Mouse (Mus musculus) embryonic facial prominence, embryonic 12.5 days (tissue): Measurements from ENCODE around the gene Dok7. TPM values are rescaled to one million over a fixed set of nuclear protein-coding genes. Genes with fewer than 3 reads are reported as not detected.

ENCODE experiments used
- ATAC-seq: fragments of 200-750 bp; cut with Nextera tagmentation; 2 replicates; pipeline ENCODE4 v1.8.0; 2017; ENCODE audit not compliant: insufficient number of reproducible peaks, insufficient read depth, low FRiP score, low TSS enrichment
- H3K27ac ChIP-seq: fragments of 300-500 bp; sonication (generic); 2 replicates; pipeline ENCODE4 v1.5.1; 2016; ENCODE audit warnings: mild to moderate bottlenecking
- H3K27me3 ChIP-seq: fragments of 300-500 bp; sonication (generic); 2 replicates; pipeline ENCODE4 v1.6.1; 2016; ENCODE audit warnings: mild to moderate bottlenecking, moderate library complexity
- H3K36me3 ChIP-seq: fragments of 300-500 bp; sonication (generic); 2 replicates; pipeline ENCODE4 v1.6.1; 2016; ENCODE audit warnings: mild to moderate bottlenecking
- H3K4me1 ChIP-seq: fragments of 300-500 bp; sonication (generic); 2 replicates; pipeline ENCODE4 v1.6.1; 2016
- H3K4me2 ChIP-seq: fragments of 300-500 bp; sonication (generic); replicated peaks from 2 replicates; pipeline ENCODE4 v1.6.1; 2016; ENCODE audit warnings: mild to moderate bottlenecking, moderate library complexity
- H3K4me3 ChIP-seq: fragments of 300-500 bp; sonication (generic); 2 replicates; pipeline ENCODE4 v1.5.1; 2016; ENCODE audit warnings: mild to moderate bottlenecking
- H3K9ac ChIP-seq: fragments of 300-500 bp; sonication (generic); 2 replicates; pipeline ENCODE4 v1.6.1; 2016; ENCODE audit warnings: mild to moderate bottlenecking, moderate library complexity
- H3K9me3 ChIP-seq: fragments of 300-500 bp; sonication (generic); 2 replicates; pipeline ENCODE4 v1.6.1; 2016; ENCODE audit warnings: mild to moderate bottlenecking, moderate library complexity
- WGBS: fragments of 180-500 bp; shearing (Covaris S2); methylation state at CpG from one replicate; pipeline ENCODE4 v1.1.7; 2016; 5-methylcytosine and 5-hydroxymethylcytosine counted together
- polyA plus RNA-seq: library from polyadenylated mRNA; unstranded; fragments of >200 nt; fragmentation: Nextera tagmentation; extraction: Ambion mirVana; gene quantifications from 2 replicates; pipeline ENCODE4 v1.2.1, GENCODE M21; 2016

Dok7 gene
- polyA plus RNA-seq, 1 experiment from 2014 or later, result 2.0 TPM

DNA sequence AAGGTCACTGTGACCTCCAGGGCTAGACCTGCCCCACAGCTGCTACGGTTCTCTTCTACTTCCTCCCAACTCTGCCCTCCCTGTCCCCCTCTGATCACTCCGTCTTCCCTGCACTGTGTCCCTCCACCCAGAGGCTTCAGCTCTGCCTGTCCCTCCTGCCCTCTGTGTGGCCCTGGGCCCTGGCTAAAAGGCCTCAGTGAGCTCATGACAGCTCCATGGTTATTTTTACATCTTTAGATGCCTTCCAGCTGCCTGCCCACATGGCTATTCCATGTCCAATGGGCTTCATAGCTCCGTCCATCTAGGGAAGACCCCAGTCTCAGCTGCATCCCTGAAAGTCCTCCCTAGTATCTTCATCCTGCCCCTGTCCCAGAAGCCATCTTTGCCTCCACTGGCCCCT is 3.5 kb downstream of the Dok7 start:
- no peaks in the 10 kb centered on the region for H3K9me3 ChIP-seq
- no peak overlapping the region for H3K27ac ChIP-seq
- H3K4me2 ChIP-seq, result no peak overlapping the region
- no peak overlapping the region for H3K4me3 ChIP-seq
- H3K9ac ChIP-seq, result no peak overlapping the region
- peaks cover 45% of the 10 kb centered on the region for H3K27me3 ChIP-seq
- peaks cover 14% of the 10 kb centered on the region for H3K4me1 ChIP-seq
- no peak for ATAC-seq
- WGBS, result 69% methylated on average over 3 of the region's 3 CpGs
- no peaks in the 10 kb centered on the region for H3K36me3 ChIP-seq

GRCm38 (mm10) chr5:35069841-35070240 is 13.3 kb downstream of the Dok7 start:
- ATAC-seq, result no peak
- Histone ChIP-seq H3K4me2 (no peak overlapping the region), H3K4me3 (no peak overlapping the region), H3K4me1 (no peaks in the 10 kb centered on the region), H3K36me3 (no peaks in the 10 kb centered on the region), H3K9me3 (no peaks in the 10 kb centered on the region), H3K27ac (no peak overlapping the region), H3K27me3 (no peaks in the 10 kb centered on the region), H3K9ac (no peak overlapping the region)
- 86% methylated on average over 2 of the region's 2 CpGs for WGBS

- H3K36me3 ChIP-seq, result no peaks in the 10 kb centered on the region
- 87% methylated on average over 8 of the region's 8 CpGs for WGBS
- no peak overlapping the region for H3K9ac ChIP-seq
Measured at GRCm38 (mm10) chr5:35070314-35070713, 13.7 kb downstream of the Dok7 start.

DNA sequence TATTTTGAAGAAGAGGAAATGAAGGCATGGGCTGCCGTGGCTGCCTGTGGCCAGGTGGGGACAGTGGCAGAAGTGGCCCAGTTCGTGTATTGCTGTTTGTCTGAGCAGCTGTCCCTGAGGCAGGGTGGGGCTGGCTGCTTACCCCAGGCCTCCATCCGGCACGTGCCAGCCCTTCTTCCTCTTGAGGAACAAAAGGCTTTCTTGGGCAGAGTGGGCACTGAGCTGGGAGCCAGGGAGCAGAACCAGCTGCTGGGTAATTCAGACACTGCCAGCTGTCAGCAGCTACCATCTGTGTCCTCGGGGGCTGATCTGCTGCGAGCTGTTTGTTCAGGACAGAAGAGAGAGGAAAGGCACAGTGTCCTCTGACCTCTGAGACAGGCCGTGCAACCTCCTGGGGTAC is 14.4 kb downstream of the Dok7 start:
- no peak overlapping the region for H3K27ac ChIP-seq
- 61% methylated on average over 7 of the region's 7 CpGs for WGBS
- no peak overlapping the region for H3K4me2 ChIP-seq
- H3K4me3 ChIP-seq, result no peak overlapping the region
- ATAC-seq, result no peak
- H3K36me3 ChIP-seq, result no peaks in the 10 kb centered on the region
- H3K9me3 ChIP-seq, result no peaks in the 10 kb centered on the region
- no peaks in the 10 kb centered on the region for H3K27me3 ChIP-seq
- H3K9ac ChIP-seq, result no peak overlapping the region
- no peaks in the 10 kb centered on the region for H3K4me1 ChIP-seq

More at GRCm38 (mm10) chr5:35070314-35070713, 13.7 kb downstream of the Dok7 start:
- no peak for ATAC-seq
- Histone ChIP-seq H3K4me3 (no peak overlapping the region), H3K9me3 (no peaks in the 10 kb centered on the region), H3K27ac (no peak overlapping the region), H3K27me3 (no peaks in the 10 kb centered on the region), H3K4me1 (no peaks in the 10 kb centered on the region), H3K4me2 (no peak overlapping the region)

DNA sequence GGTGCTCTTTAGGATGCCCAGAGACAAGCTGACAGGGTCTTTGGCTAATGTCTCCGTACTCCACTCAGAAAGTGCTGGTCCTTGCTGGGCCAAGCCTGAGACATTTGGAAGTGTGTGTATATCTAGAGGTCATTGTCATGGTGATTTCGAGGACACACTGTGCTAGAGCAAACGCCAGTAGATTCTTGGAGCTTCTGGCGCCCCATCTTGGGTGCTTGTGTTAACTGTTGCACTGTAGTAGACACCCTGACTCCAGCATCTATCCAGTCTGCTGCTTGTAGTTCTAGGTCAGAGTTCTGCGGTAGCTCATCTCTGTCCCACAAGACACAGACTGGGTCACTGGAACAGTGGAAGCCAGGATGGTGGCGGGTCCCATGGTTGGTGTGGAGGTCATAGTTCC is 15.3 kb downstream of the Dok7 start:
- Histone ChIP-seq H3K27ac (no peak overlapping the region), H3K9me3 (no peaks in the 10 kb centered on the region), H3K4me1 (no peaks in the 10 kb centered on the region), H3K27me3 (no peaks in the 10 kb centered on the region), H3K9ac (no peak overlapping the region), H3K4me3 (no peak overlapping the region), H3K4me2 (no peak overlapping the region), H3K36me3 (no peaks in the 10 kb centered on the region)
- WGBS, result 89% methylated on average over 6 of the region's 6 CpGs
- ATAC-seq, result no peak

DNA sequence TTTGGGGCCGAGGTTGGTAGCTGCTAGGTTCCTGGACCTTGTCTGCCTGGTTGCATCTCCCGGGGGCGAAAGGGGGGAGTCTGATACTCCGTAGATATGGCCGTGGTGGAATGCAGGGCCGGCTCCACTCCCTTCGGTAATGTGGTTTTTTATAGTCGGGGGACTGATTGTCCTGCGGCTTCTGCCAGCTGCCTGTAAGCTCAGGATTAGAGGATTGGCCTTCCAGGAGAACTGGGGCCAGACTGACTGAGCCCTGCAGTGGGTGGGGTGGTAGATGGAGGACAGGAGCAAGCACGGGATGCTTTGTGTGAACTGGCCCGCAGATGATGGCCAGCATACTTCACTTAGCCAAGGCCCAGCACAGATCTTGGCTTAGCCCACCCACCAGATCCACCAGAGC is 16.7 kb downstream of the Dok7 start:
- no peak overlapping the region for H3K4me3 ChIP-seq
- H3K27me3 ChIP-seq, result peaks cover 9% of the 10 kb centered on the region
- 77% methylated on average over 11 of the region's 11 CpGs for WGBS
- H3K4me2 ChIP-seq, result no peak overlapping the region
- no peak overlapping the region for H3K27ac ChIP-seq
- no peak overlapping the region for H3K9ac ChIP-seq
- no peaks in the 10 kb centered on the region for H3K4me1 ChIP-seq
- ATAC-seq, result no peak
- no peaks in the 10 kb centered on the region for H3K9me3 ChIP-seq
- no peaks in the 10 kb centered on the region for H3K36me3 ChIP-seq

DNA sequence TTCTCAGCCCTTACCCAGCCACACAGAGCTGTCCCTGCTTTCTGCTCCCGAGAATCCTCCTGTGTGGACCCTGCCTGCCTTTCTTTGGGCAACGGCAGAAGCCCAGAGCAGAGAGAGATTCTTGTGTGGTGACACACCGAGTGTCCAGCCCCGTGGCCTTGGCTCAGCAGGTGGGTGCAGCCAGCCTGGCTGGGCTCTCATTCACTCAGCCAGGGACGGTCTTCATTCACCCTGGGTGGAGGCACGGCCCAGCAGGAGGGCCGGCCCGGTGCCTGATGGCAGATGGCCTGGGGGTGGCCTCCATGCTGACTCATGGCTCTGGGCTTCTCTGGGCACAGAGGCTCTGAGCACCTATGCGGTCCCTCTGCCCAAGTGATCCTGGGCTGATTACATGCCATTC is 17.4 kb downstream of the Dok7 start:
- Histone ChIP-seq H3K4me1 (no peaks in the 10 kb centered on the region), H3K9me3 (no peaks in the 10 kb centered on the region), H3K36me3 (no peaks in the 10 kb centered on the region), H3K4me2 (no peak overlapping the region), H3K27ac (no peak overlapping the region), H3K27me3 (peaks cover 17% of the 10 kb centered on the region), H3K9ac (no peak overlapping the region), H3K4me3 (no peak overlapping the region)
- no peak for ATAC-seq
- WGBS, result 60% methylated on average over 9 of the region's 9 CpGs

DNA sequence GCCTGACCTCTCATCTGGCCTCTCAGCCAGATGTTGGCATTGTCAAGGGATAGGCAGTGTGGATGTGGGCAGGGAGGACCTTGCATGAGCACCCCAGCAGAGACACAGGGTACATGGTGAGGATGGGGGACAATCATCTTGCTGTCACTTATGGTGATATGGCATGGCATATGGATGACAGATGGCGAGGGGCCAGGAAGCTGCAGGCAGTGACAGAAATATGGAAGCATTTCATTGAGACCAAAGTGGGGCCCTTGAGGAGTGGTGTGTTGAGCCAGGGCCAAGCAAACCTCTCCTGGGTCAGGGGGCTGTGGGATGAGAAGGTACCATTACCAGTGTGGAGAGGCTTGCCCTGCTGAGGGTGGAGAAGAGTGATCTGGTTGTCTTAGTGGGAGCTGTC is 19.8 kb downstream of the Dok7 start:
- ATAC-seq, result no peak
- Histone ChIP-seq H3K4me2 (no peak overlapping the region), H3K9me3 (no peaks in the 10 kb centered on the region), H3K27ac (no peak overlapping the region), H3K4me1 (peaks cover 5% of the 10 kb centered on the region; the same call in 1 of the 2 replicates), H3K36me3 (no peaks in the 10 kb centered on the region), H3K9ac (no peak overlapping the region), H3K27me3 (peaks cover 38% of the 10 kb centered on the region), H3K4me3 (no peak overlapping the region)
- 67% methylated on average over 1 of the region's 1 CpGs for WGBS

- Histone ChIP-seq H3K9ac (no peak overlapping the region), H3K9me3 (no peaks in the 10 kb centered on the region), H3K27me3 (peaks cover 38% of the 10 kb centered on the region), H3K36me3 (no peaks in the 10 kb centered on the region), H3K27ac (no peak overlapping the region), H3K4me1 (peaks cover 5% of the 10 kb centered on the region; the same call in 1 of the 2 replicates), H3K4me3 (no peak overlapping the region), H3K4me2 (no peak overlapping the region; the same call in 1 of the 2 replicates)
- 31% methylated on average over 18 of the region's 18 CpGs for WGBS
- no peak for ATAC-seq
Measured at GRCm38 (mm10) chr5:35079101-35079500, 22.5 kb downstream of the Dok7 start.

- no peaks in the 10 kb centered on the region for H3K36me3 ChIP-seq
- no peak for ATAC-seq
- no peaks in the 10 kb centered on the region for H3K4me1 ChIP-seq
- 73% methylated on average over 3 of the region's 3 CpGs for WGBS
- no peak overlapping the region for H3K4me2 ChIP-seq
- no peak overlapping the region for H3K27ac ChIP-seq
- no peak overlapping the region for H3K4me3 ChIP-seq
- H3K27me3 ChIP-seq, result peaks cover 11% of the 10 kb centered on the region
- H3K9me3 ChIP-seq, result no peaks in the 10 kb centered on the region
- H3K9ac ChIP-seq, result no peak overlapping the region
Measured at GRCm38 (mm10) chr5:35084913-35085312, 28.3 kb downstream of the Dok7 start.

- Histone ChIP-seq H3K9ac (no peak overlapping the region), H3K4me2 (no peak overlapping the region), H3K27ac (no peak overlapping the region), H3K9me3 (no peaks in the 10 kb centered on the region), H3K4me1 (no peaks in the 10 kb centered on the region), H3K27me3 (no peaks in the 10 kb centered on the region), H3K4me3 (no peak overlapping the region), H3K36me3 (peaks cover 30% of the 10 kb centered on the region)
- ATAC-seq, result no peak
- 70% methylated on average over 9 of the region's 9 CpGs for WGBS
Measured at GRCm38 (mm10) chr5:35088785-35089613, 32.4 kb downstream of the Dok7 start.

GRCm38 (mm10) chr5:35089614-35089963 is 33.0 kb downstream of the Dok7 start:
- Histone ChIP-seq H3K4me2 (no peak overlapping the region), H3K36me3 (peaks cover 33% of the 10 kb centered on the region), H3K4me3 (no peak overlapping the region), H3K27ac (no peak overlapping the region), H3K4me1 (no peaks in the 10 kb centered on the region), H3K9me3 (no peaks in the 10 kb centered on the region), H3K27me3 (no peaks in the 10 kb centered on the region), H3K9ac (no peak overlapping the region)
- ATAC-seq, result no peak
- 78% methylated on average over 5 of the region's 5 CpGs for WGBS
